Mouse (Mus musculus) stomach, postnatal 0 days (tissue): ENCODE results near the gene Zfp296. TPM values are rescaled to one million over a fixed set of nuclear protein-coding genes. Genes with fewer than 3 reads are reported as not detected.

Experiments used
- ATAC-seq: fragments of 200-750 bp; cut with Nextera tagmentation; 2 replicates; pipeline ENCODE4 v1.8.0; 2017; ENCODE audit not compliant: low FRiP score, low TSS enrichment
- DNase-seq: peaks from one replicate; pipeline ENCODE4 v3.0.0-alpha.2; 2016; ENCODE audit warnings: low spot score
- H3K27ac ChIP-seq: fragments of 300-500 bp; sonication (generic); replicated peaks from 2 replicates; pipeline ENCODE4 v1.5.1; 2014; ENCODE audit warnings: mild to moderate bottlenecking, control low read depth
- H3K27me3 ChIP-seq: fragments of 300-500 bp; sonication (generic); 2 replicates; pipeline ENCODE4 v1.6.1; 2014; ENCODE audit warnings: low read length; ENCODE audit not compliant: control insufficient read depth, insufficient read depth
- H3K36me3 ChIP-seq: fragments of 300-500 bp; sonication (generic); 2 replicates; pipeline ENCODE4 v1.6.1; 2014; ENCODE audit warnings: low read length, mixed read lengths; ENCODE audit not compliant: control insufficient read depth, insufficient read depth
- H3K4me1 ChIP-seq: fragments of 300-500 bp; sonication (generic); replicated peaks from 2 replicates; pipeline ENCODE4 v1.6.1; 2014; ENCODE audit warnings: antibody characterized with exemption; ENCODE audit not compliant: control insufficient read depth, insufficient read depth
- H3K4me2 ChIP-seq: fragments of 300-500 bp; sonication (generic); replicated peaks from 2 replicates; pipeline ENCODE4 v1.6.1; 2014; ENCODE audit warnings: low read depth, mild to moderate bottlenecking, control low read depth, moderate library complexity
- H3K4me3 ChIP-seq: fragments of 300-500 bp; sonication (generic); 2 replicates; pipeline ENCODE4 v1.5.1; 2014; ENCODE audit warnings: low read depth, low read length, control low read depth
- H3K9ac ChIP-seq: fragments of 300-500 bp; sonication (generic); 2 replicates; pipeline ENCODE4 v1.6.1; 2014; ENCODE audit warnings: mild to moderate bottlenecking, low read length, control low read depth, mixed read lengths
- H3K9me3 ChIP-seq: fragments of 300-500 bp; sonication (generic); 2 replicates; pipeline ENCODE4 v1.6.1; 2016; ENCODE audit warnings: low read length; ENCODE audit not compliant: control insufficient read depth
- CTCF ChIP-seq: IDR thresholded peaks from 2 replicates; pipeline ENCODE4 v1.5.1; 2016; ENCODE audit warnings: antibody characterized with exemption, low read depth, mild to moderate bottlenecking, moderate library complexity
- EP300 ChIP-seq: optimal IDR thresholded peaks from 2 replicates; pipeline ENCODE3; 2016; ENCODE audit warnings: antibody characterized with exemption
- WGBS: fragments of 180-500 bp; shearing (Covaris S2); extraction: QIAGEN DNeasy Blood & Tissue Kit; methylation state at CpG from one replicate; pipeline ENCODE4 v1.1.7; 2014; 5-methylcytosine and 5-hydroxymethylcytosine counted together
- polyA plus RNA-seq: library from polyadenylated mRNA; unstranded; fragments of >200 nt; fragmentation: Nextera tagmentation; extraction: Ambion mirVana; gene quantifications from 2 replicates; pipeline ENCODE4 v1.2.1, GENCODE M21; 2015

Gene Zfp296
- polyA plus RNA-seq, 1 experiment from 2014 or later = 5.0 TPM

GRCm38 (mm10) chr7:19541681-19542154 is 35.4 kb upstream of the Zfp296 start:
- Histone ChIP-seq H3K36me3 (no peaks in the 10 kb centered on the region), H3K27ac (0 out of 2 replicates have a peak overlapping the region, but pooled peaks have one; percentile 8), H3K4me3 (no peak overlapping the region), H3K4me1 (peaks cover 6% of the 10 kb centered on the region; the same call in 1 of the 2 replicates), H3K9ac (no peak overlapping the region), H3K27me3 (no peaks in the 10 kb centered on the region), H3K9me3 (no peaks in the 10 kb centered on the region), H3K4me2 (no peak overlapping the region)
- ATAC-seq (no peak), DNase-seq (no peak)
- TF ChIP-seq EP300 = no peak
- TF ChIP-seq CTCF = no peak
- 62% methylated on average over 7 of the region's 7 CpGs for WGBS

GRCm38 (mm10) chr7:19542155-19542691 is 34.9 kb upstream of the Zfp296 start:
- no peaks in the 10 kb centered on the region for H3K9me3 ChIP-seq
- WGBS = 62% methylated on average over 8 of the region's 8 CpGs
- H3K27me3 ChIP-seq = no peaks in the 10 kb centered on the region
- H3K4me3 ChIP-seq = no peak overlapping the region
- peaks cover 6% of the 10 kb centered on the region; the same call in 1 of the 2 replicates for H3K4me1 ChIP-seq
- DNase-seq (peak; percentile 60), ATAC-seq (no peak; the same call in 1 of the 2 replicates)
- no peak overlapping the region for H3K4me2 ChIP-seq
- TF ChIP-seq CTCF (no peak), EP300 (no peak)
- H3K36me3 ChIP-seq = no peaks in the 10 kb centered on the region
- no peak overlapping the region for H3K9ac ChIP-seq
- H3K27ac ChIP-seq = 0 out of 2 replicates have a peak overlapping the region, but pooled peaks have one; percentile 8

GRCm38 (mm10) chr7:19543584-19543983 is 33.5 kb upstream of the Zfp296 start:
- H3K4me1 ChIP-seq = peaks cover 6% of the 10 kb centered on the region; the same call in 1 of the 2 replicates
- DNase-seq = no peak
- ATAC-seq = no peak
- no peak overlapping the region for H3K4me3 ChIP-seq
- no peaks in the 10 kb centered on the region for H3K27me3 ChIP-seq
- H3K4me2 ChIP-seq = no peak overlapping the region
- H3K9me3 ChIP-seq = no peaks in the 10 kb centered on the region
- TF ChIP-seq EP300 = no peak
- peak; percentile 68 for TF ChIP-seq CTCF
- WGBS = 39% methylated on average over 6 of the region's 6 CpGs
- H3K27ac ChIP-seq = no peak overlapping the region
- H3K9ac ChIP-seq = no peak overlapping the region
- H3K36me3 ChIP-seq = no peaks in the 10 kb centered on the region

GRCm38 (mm10) chr7:19546007-19546406 is 31.1 kb upstream of the Zfp296 start:
- Histone ChIP-seq H3K9ac (no peak overlapping the region), H3K27ac (peak overlapping the region; percentile 61; the same call in 1 of the 2 replicates), H3K4me3 (no peak overlapping the region), H3K4me1 (peaks cover 6% of the 10 kb centered on the region; the same call in 1 of the 2 replicates), H3K4me2 (no peak overlapping the region), H3K9me3 (no peaks in the 10 kb centered on the region), H3K36me3 (no peaks in the 10 kb centered on the region), H3K27me3 (no peaks in the 10 kb centered on the region)
- peak; percentile 67 for ATAC-seq
- whole genome bisulfite sequencing = 17% methylated on average over 3 of the region's 3 CpGs
- TF ChIP-seq EP300 (no peak), CTCF (no peak)
- DNase-seq = peak; percentile 54

GRCm38 (mm10) chr7:19547344-19547969 is 29.6 kb upstream of the Zfp296 start:
- H3K4me1 ChIP-seq = peaks cover 3% of the 10 kb centered on the region; the same call in 1 of the 2 replicates
- H3K27ac ChIP-seq = 0 out of 2 replicates have a peak overlapping the region, but pooled peaks have one; percentile 18
- no peak overlapping the region for H3K4me2 ChIP-seq
- peak; percentile 54 for DNase-seq
- no peak overlapping the region for H3K4me3 ChIP-seq
- H3K9ac ChIP-seq = no peak overlapping the region
- no peaks in the 10 kb centered on the region for H3K27me3 ChIP-seq
- TF ChIP-seq CTCF (no peak), EP300 (no peak)
- H3K36me3 ChIP-seq = no peaks in the 10 kb centered on the region
- peak; percentile 71 for ATAC-seq
- WGBS = 53% methylated on average over 2 of the region's 2 CpGs
- H3K9me3 ChIP-seq = no peaks in the 10 kb centered on the region

GRCm38 (mm10) chr7:19549394-19549793 is 27.7 kb upstream of the Zfp296 start:
- H3K4me2 ChIP-seq = no peak overlapping the region
- WGBS = 58% methylated on average over 10 of the region's 10 CpGs
- H3K9me3 ChIP-seq = no peaks in the 10 kb centered on the region
- no peak for DNase-seq
- no peak for ATAC-seq
- TF ChIP-seq CTCF = no peak
- H3K4me1 ChIP-seq = peaks cover 3% of the 10 kb centered on the region; the same call in 1 of the 2 replicates
- no peaks in the 10 kb centered on the region for H3K27me3 ChIP-seq
- H3K4me3 ChIP-seq = no peak overlapping the region
- H3K27ac ChIP-seq = no peak overlapping the region
- H3K36me3 ChIP-seq = peaks cover 6% of the 10 kb centered on the region; the same call in 1 of the 2 replicates
- H3K9ac ChIP-seq = no peak overlapping the region
